Mouse (Mus musculus): Measurements from ENCODE around the gene Secisbp2. TPM values are rescaled to one million over a fixed set of nuclear protein-coding genes. Genes with fewer than 3 reads are reported as not detected.
"Not testable (repeated sequence)": the region's sequence is repeated elsewhere in the genome, so short reads cannot be mapped to it uniquely, and the experiment has no call there.

The Secisbp2 gene
- total RNA-seq, 4 experiments from 2014 or later = 18.9 to 21.5 (median 21.0) TPM

DNA sequence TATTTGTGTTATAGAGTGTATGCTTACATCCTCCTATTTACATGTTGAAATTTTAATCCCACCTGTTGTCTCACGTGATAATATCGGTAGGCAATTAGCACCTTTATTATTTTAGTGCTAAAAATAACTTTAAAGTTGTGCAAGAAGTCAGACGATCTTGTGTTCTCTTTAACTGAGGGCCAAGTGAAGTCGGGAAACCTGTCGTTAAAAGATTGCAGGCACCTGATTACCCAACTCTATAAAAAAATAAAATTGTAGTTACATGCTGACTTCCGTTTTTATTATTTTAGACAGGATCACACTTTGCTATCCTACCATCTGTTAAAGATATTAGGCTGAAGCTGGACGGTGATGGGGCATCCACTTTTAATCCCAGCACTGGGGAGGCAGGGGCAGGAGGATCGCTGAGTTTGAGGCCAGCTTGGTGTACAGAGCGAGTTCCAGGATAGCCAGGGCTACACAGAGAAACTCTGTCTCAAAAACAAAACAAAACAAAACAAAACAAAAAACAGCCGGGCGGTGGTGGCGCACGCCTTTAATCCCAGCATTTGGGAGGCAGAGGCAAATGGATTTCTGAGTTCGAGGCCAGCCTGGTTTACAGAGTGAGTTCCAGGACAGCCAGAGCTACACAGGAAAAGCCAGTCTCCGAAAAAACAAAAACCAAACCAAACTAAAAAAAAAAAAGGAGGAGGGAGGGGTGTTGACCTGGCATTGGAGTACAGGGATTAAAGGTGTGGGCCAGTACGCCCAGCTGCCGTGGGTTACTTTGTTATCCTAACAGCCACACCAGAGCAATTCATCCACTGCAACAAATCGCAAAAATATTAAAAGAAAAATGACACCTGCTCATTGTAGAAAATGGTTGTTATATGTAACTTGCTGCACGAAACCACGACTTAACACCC lies 7.3 kb upstream of the Secisbp2 start:
- DNase-seq (ENCODE audit: low spot score in 2 of 2) = no peak

DNA sequence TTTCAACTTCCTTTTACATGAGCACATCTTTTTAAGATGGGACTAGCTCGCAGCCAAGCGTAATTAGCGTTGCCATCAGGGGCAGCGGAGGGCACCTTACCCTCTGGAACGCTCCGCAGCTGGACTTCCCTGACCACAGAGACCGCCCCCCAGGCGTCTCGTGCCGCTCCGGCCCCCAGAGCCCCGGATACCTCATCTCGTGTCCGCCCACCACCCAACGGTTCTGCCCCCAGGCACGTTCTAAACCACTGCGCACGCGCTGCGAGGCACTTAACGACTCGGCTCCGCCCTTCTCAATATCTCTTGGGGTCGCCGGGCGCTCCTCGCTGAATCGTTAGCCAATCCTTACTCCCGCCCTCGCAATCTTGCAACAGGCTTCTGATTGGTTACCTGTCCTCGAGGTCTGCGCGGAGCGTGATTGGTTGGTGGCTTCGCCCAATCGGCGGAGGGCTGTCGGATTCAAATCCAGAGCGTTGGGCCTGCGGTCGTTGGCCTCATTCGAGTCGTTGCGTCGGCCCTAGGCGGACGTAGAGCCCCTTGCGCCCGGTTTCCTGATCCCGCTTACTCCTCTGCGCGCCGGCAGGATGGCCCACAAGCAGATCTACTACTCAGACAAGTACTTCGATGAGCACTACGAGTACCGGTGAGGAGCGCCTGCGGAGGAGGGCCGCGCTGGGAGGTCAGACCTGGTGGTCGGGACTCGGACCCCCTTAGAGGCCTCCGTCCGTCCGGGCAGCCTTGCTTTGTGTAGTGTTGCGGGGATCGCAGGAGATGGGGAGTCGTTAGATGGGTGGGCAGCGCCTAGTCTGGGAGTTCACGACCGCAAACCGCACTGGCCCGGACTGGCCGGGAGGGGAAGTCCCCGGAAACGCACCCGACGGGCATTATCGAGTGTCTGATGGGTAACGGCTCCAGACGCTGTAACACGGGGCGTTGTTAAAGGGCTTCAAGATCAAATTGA lies 6.4 kb upstream of the Secisbp2 start, which contains the start of gene Cks2:
TSS of gene Cks2 (plus strand) at position 404 of the 961 bp plus-strand sequence.
- peak; percentile 97 to 98 for DNase-seq (ENCODE audit: low spot score in 2 of 2)

DNA sequence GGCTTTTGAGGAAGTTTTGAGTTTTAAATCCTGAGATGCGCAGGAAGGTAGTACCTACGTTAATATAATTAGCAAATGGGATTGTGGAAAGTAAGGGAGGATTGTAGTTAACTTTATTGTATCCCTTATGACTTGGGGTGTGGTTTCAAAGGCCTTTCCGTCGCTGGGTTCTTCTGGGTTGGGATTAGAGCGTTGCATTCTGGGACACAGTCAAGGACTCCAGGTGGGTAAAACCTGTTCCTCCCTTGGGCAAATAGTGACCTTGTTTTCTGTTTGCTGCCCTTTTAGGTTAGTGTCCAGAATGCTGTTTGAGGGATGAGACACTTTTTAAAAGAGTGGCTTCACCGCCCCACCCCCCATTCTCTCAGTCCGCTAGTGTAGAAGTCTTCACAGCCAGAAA lies 5.6 kb upstream of the Secisbp2 start:
- no peak for DNase-seq (ENCODE audit: low spot score in 2 of 2)

DNA sequence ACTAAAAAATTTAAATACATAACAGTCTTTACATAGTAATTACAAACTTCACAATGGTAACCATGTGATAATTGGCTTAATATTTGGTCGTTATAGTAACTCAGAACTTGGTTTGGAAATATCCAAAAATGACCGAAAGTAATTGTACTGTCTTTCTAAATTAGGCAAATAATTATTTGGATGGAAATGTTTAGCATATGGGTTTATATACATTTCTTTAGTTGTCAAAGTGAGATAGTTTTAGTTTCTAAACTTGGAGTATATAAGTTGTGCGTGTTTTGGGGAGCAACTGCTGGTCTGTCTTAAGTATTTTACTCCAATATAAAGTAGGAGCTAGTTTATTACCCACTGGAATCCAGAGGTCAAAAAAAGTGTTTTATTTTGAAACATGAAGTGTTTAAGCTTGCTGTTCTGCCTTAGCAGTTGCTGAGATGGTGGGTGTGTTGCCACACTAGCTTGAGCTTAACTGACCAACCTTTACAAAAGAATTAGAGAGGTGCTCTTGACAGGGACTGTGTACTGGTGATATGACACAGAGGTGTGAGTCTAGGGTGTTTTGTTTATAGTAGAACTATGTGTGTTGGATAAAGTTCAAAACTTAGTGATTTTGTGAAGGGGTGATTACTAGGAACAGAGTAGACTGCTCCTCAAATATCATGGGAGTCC lies 5.0 kb upstream of the Secisbp2 start:
- no peak for DNase-seq (ENCODE audit: low spot score in 2 of 2)

- DNase-seq (ENCODE audit: low spot score in 2 of 2) = no peak
Measured at GRCm38 (mm10) chr13:51647770-51648169, 3.7 kb upstream of the Secisbp2 start.

- no peak for DNase-seq (ENCODE audit: low spot score in 2 of 2)
Measured at GRCm38 (mm10) chr13:51648237-51648636, 3.3 kb upstream of the Secisbp2 start.

GRCm38 (mm10) chr13:51649740-51650139 lies 1.8 kb upstream of the Secisbp2 start:
- no peak for DNase-seq (ENCODE audit: low spot score in 2 of 2)

- no peak for DNase-seq (ENCODE audit: low spot score in 2 of 2)
Measured at GRCm38 (mm10) chr13:51653159-51653558, 1.7 kb downstream of the Secisbp2 start.

- no peak for DNase-seq (ENCODE audit: low spot score in 2 of 2)
Measured at GRCm38 (mm10) chr13:51653961-51654360, 2.5 kb downstream of the Secisbp2 start.

DNA sequence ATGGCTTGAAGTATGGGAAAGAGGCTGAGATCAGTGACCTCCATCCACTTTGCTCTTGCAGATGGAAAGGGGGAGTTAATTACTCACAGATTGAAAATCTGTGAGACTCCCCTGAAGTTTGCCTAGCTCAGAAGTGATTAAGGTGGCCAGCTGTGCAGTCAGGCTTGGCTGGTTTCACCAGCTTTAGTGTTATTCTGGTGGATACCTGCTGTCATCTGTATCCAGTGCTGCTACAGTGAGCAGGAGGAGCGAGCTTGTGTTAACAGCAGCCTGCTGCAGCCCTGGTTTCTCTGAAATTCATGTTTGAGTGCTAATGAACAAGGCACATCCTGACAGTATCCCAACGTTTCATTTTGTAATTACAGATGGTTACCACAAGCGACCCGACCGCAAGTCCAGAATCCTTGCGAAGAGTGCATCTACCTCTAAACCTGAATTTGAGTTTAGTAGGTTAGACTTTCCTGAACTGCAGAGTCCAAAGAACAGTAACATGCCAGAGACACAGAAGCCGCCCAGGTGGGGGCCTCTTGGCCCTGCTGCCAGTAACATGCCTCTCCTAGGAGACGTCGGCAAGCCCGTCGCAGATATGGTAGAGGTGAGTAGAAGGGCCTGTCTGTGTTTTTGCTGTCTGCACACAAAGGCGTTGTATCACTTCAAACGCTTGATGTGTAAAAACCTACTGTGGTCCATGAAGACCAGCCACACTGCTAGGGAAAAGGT lies 5.2 kb downstream of the Secisbp2 start:
- DNase-seq (ENCODE audit: low spot score in 2 of 2) = no peak

- no peak for DNase-seq (ENCODE audit: low spot score in 2 of 2)
Measured at GRCm38 (mm10) chr13:51658094-51658493, 6.6 kb downstream of the Secisbp2 start.

DNA sequence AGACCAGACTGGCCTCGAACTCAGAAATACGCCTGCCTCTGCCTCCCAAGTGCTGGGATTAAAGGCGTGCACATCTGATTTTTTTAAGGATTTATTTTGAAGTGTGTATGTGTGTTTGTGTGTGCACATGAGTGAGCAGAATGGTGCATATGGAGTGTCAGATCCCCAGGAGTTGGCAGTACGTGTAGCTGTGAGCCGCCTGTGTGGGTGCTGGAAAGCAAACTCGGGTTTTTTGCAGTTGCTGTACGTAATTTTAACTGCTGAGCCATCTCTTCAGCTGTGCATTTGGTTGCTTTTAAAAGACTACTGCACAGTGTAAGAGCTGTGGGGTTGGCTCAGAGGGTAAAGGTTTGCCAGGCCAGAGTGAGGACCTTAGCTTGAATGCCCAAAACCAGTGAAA lies 8.1 kb downstream of the Secisbp2 start:
- no peak for DNase-seq (ENCODE audit: low spot score in 2 of 2)

DNA sequence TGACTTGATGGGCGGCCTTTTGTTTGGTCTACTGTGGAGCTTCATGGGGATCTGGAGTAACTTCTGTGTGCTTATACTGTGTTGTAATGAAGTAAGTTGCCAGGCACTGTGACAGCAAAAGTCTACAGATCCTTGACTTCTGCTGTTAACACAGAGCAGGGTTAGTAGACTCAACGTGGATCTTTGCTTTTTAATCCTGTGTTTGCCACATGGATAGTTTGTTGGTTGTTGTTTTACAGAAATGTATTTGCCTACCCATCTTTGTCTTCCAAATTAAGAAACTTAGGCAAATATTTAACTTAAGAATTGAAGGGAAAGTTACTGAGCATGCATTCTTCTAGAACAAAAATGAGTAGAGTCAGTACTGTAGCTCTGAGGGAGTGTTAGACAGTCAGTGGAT lies 12.1 kb downstream of the Secisbp2 start:
- no peak for DNase-seq (ENCODE audit: low spot score in 2 of 2)

GRCm38 (mm10) chr13:51668195-51668594 lies 16.7 kb downstream of the Secisbp2 start:
- not testable (repeated sequence) for DNase-seq (ENCODE audit: low spot score in 2 of 2)

- no peak for DNase-seq (ENCODE audit: low spot score in 2 of 2)
Measured at GRCm38 (mm10) chr13:51676641-51677040, 25.1 kb downstream of the Secisbp2 start.

- no peak for DNase-seq (ENCODE audit: low spot score in 2 of 2)
Measured at GRCm38 (mm10) chr13:51677041-51677440, 25.5 kb downstream of the Secisbp2 start.

GRCm38 (mm10) chr13:51677630-51678185 lies 26.2 kb downstream of the Secisbp2 start:
- no peak for DNase-seq (ENCODE audit: low spot score in 2 of 2)

GRCm38 (mm10) chr13:51678687-51679086 lies 27.2 kb downstream of the Secisbp2 start:
- no peak for DNase-seq (ENCODE audit: low spot score in 2 of 2)

DNA sequence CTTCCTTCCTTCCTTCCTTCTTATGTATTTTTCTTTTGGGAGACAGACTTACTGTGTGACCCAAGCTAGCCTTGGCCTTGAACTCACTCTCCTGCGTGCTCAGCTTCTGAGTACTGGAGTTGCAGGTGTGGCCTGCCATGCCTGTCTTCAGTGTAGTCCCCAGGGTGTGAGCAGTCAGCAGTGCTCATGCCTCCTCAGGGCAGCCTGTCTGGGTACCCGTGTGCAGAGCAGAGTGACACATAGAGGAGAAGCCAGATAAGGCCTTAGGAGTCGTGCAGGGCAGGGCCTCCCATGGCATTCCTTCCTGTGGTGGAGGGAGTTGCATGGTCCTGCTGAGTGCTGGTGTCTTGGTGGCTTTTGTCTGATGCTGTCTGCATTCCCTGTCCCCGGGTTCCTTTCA lies 27.8 kb downstream of the Secisbp2 start:
- no peak for DNase-seq (ENCODE audit: low spot score in 2 of 2)

- no peak for DNase-seq (ENCODE audit: low spot score in 2 of 2)
Measured at GRCm38 (mm10) chr13:51681076-51681475, 29.6 kb downstream of the Secisbp2 start.
